Mouse (Mus musculus) hindbrain, embryonic 15.5 days (tissue): Measurements from ENCODE around the gene Gm9999. TPM values are rescaled to one million over a fixed set of nuclear protein-coding genes. Genes with fewer than 3 reads are reported as not detected.

Experiments
- ATAC-seq: fragments of 200-750 bp; cut with Nextera tagmentation; 2 replicates; pipeline ENCODE4 v1.8.0; 2017; ENCODE audit warnings: low read depth, moderate number of reproducible peaks, moderate TSS enrichment; ENCODE audit not compliant: low FRiP score
- H3K27ac ChIP-seq: fragments of 300-500 bp; sonication (generic); replicated peaks from 2 replicates; pipeline ENCODE4 v1.5.1; 2015; ENCODE audit warnings: mild to moderate bottlenecking, inconsistent platforms
- H3K27me3 ChIP-seq: fragments of 300-500 bp; sonication (generic); 2 replicates; pipeline ENCODE4 v1.6.1; 2015; ENCODE audit warnings: control low read depth, inconsistent platforms
- H3K36me3 ChIP-seq: fragments of 300-500 bp; sonication (generic); 2 replicates; pipeline ENCODE4 v1.6.1; 2015; ENCODE audit warnings: control low read depth, inconsistent platforms
- H3K4me1 ChIP-seq: fragments of 300-500 bp; sonication (generic); replicated peaks from 2 replicates; pipeline ENCODE4 v1.6.1; 2015; ENCODE audit warnings: control low read depth, inconsistent platforms
- H3K4me2 ChIP-seq: fragments of 300-500 bp; sonication (generic); 2 replicates; pipeline ENCODE4 v1.6.1; 2015; ENCODE audit warnings: moderate library complexity, mild to moderate bottlenecking, inconsistent platforms
- H3K4me3 ChIP-seq: fragments of 300-500 bp; sonication (generic); 2 replicates; pipeline ENCODE4 v1.5.1; 2015; ENCODE audit warnings: mild to moderate bottlenecking, inconsistent platforms
- H3K9ac ChIP-seq: fragments of 300-500 bp; sonication (generic); 2 replicates; pipeline ENCODE4 v1.6.1; 2015; ENCODE audit warnings: inconsistent platforms
- H3K9me3 ChIP-seq: fragments of 300-500 bp; sonication (generic); 2 replicates; pipeline ENCODE4 v1.6.1; 2016; ENCODE audit warnings: control low read depth, inconsistent platforms
- WGBS: fragments of 180-500 bp; shearing (Covaris S2); methylation state at CpG from one replicate; pipeline ENCODE4 v1.1.7; 2015; 5-methylcytosine and 5-hydroxymethylcytosine counted together
- polyA plus RNA-seq: library from polyadenylated mRNA; unstranded; fragments of >200 nt; fragmentation: Nextera tagmentation; extraction: Ambion mirVana; gene quantifications from 2 replicates; pipeline ENCODE4 v1.2.1, GENCODE M21; 2015

Gene Gm9999
- polyA plus RNA-seq, 1 experiment from 2014 or later = not detected

GRCm38 (mm10) chr7:47001125-47001899 is 17.9 kb downstream of the Gm9999 start:
- no peaks in the 10 kb centered on the region for H3K27me3 ChIP-seq
- WGBS = 78% methylated on average over 5 of the region's 5 CpGs
- H3K4me2 ChIP-seq = no peak overlapping the region
- no peak overlapping the region for H3K4me3 ChIP-seq
- H3K4me1 ChIP-seq = peaks cover 54% of the 10 kb centered on the region
- H3K9me3 ChIP-seq = no peaks in the 10 kb centered on the region
- H3K27ac ChIP-seq = no peak overlapping the region
- no peak overlapping the region for H3K9ac ChIP-seq
- peaks cover 27% of the 10 kb centered on the region for H3K36me3 ChIP-seq
- ATAC-seq = no peak

- no peaks in the 10 kb centered on the region for H3K27me3 ChIP-seq
- H3K9me3 ChIP-seq = no peaks in the 10 kb centered on the region
- H3K9ac ChIP-seq = no peak overlapping the region
- peaks cover 22% of the 10 kb centered on the region for H3K36me3 ChIP-seq
- H3K4me3 ChIP-seq = no peak overlapping the region
- H3K27ac ChIP-seq = no peak overlapping the region
- no peak for ATAC-seq
- H3K4me1 ChIP-seq = peaks cover 59% of the 10 kb centered on the region
- H3K4me2 ChIP-seq = no peak overlapping the region
- 59% methylated on average over 4 of the region's 4 CpGs for WGBS
These were observed 18.5 kb downstream of the Gm9999 start for GRCm38 (mm10) chr7:47001900-47002275.

- no peaks in the 10 kb centered on the region for H3K27me3 ChIP-seq
- H3K27ac ChIP-seq = no peak overlapping the region
- no peak for ATAC-seq
- H3K4me1 ChIP-seq = peaks cover 67% of the 10 kb centered on the region
- H3K36me3 ChIP-seq = peaks cover 7% of the 10 kb centered on the region
- no peak overlapping the region for H3K4me3 ChIP-seq
- no peak overlapping the region for H3K4me2 ChIP-seq
- H3K9me3 ChIP-seq = no peaks in the 10 kb centered on the region
- no peak overlapping the region for H3K9ac ChIP-seq
- WGBS = 19% methylated on average over 3 of the region's 3 CpGs
These were observed 20.2 kb downstream of the Gm9999 start for GRCm38 (mm10) chr7:47003411-47004115.

- 25% methylated on average over 21 of the region's 21 CpGs for WGBS
- Histone ChIP-seq H3K4me2 (peak overlapping the region; percentile 95), H3K9me3 (no peaks in the 10 kb centered on the region), H3K36me3 (no peaks in the 10 kb centered on the region), H3K27ac (peak overlapping the region; percentile 92), H3K4me3 (peak overlapping the region; percentile 94), H3K27me3 (no peaks in the 10 kb centered on the region), H3K4me1 (peaks cover 62% of the 10 kb centered on the region), H3K9ac (peak overlapping the region; percentile 77)
- ATAC-seq = no peak; the same call in 1 of the 2 replicates
These were observed 23.9 kb downstream of the Gm9999 start for GRCm38 (mm10) chr7:47007109-47007780.

GRCm38 (mm10) chr7:47007818-47008167 is 24.4 kb downstream of the Gm9999 start:
- peaks cover 57% of the 10 kb centered on the region for H3K4me1 ChIP-seq
- peak overlapping the region; percentile 77 for H3K9ac ChIP-seq
- WGBS = under 1% methylated on average over 25 of the region's 25 CpGs
- peak overlapping the region; percentile 92 for H3K27ac ChIP-seq
- no peaks in the 10 kb centered on the region for H3K27me3 ChIP-seq
- peak overlapping the region; percentile 94 for H3K4me3 ChIP-seq
- no peaks in the 10 kb centered on the region for H3K36me3 ChIP-seq
- H3K4me2 ChIP-seq = peak overlapping the region; percentile 95
- peak; percentile 66 for ATAC-seq
- no peaks in the 10 kb centered on the region for H3K9me3 ChIP-seq

- Histone ChIP-seq H3K27me3 (no peaks in the 10 kb centered on the region), H3K36me3 (no peaks in the 10 kb centered on the region), H3K27ac (peak within 1 kb of the TSS; percentile 92), H3K4me2 (peak within 1 kb of the TSS; percentile 95), H3K9me3 (no peaks in the 10 kb centered on the region), H3K4me3 (peak within 1 kb of the TSS; percentile 94), H3K4me1 (peaks cover 51% of the 10 kb centered on the region), H3K9ac (peak within 1 kb of the TSS; percentile 77)
- 1% methylated on average over 57 of the region's 57 CpGs for WGBS
- peak; percentile 97 for ATAC-seq
These were observed 25.0 kb downstream of the Gm9999 start, which contains the start of gene Spty2d1 for GRCm38 (mm10) chr7:47008168-47008993. Spty2d1 (minus strand) TSS chr7:47008411.

- H3K9me3 ChIP-seq = no peaks in the 10 kb centered on the region
- H3K4me2 ChIP-seq = no peak overlapping the region
- H3K27ac ChIP-seq = no peak overlapping the region
- H3K9ac ChIP-seq = no peak overlapping the region
- 43% methylated on average over 9 of the region's 9 CpGs for WGBS
- H3K36me3 ChIP-seq = no peaks in the 10 kb centered on the region
- no peak overlapping the region for H3K4me3 ChIP-seq
- H3K27me3 ChIP-seq = no peaks in the 10 kb centered on the region
- no peak for ATAC-seq
- peaks cover 22% of the 10 kb centered on the region for H3K4me1 ChIP-seq
These were observed 29.9 kb downstream of the Gm9999 start for GRCm38 (mm10) chr7:47013131-47013767.

- Histone ChIP-seq H3K9me3 (no peaks in the 10 kb centered on the region), H3K4me1 (peaks cover 13% of the 10 kb centered on the region), H3K27me3 (no peaks in the 10 kb centered on the region), H3K4me2 (no peak overlapping the region), H3K9ac (no peak overlapping the region), H3K4me3 (no peak overlapping the region), H3K36me3 (no peaks in the 10 kb centered on the region), H3K27ac (peak overlapping the region; percentile 25; the same call in 1 of the 2 replicates)
- ATAC-seq = no peak
- 53% methylated on average over 11 of the region's 11 CpGs for WGBS
These were observed 31.4 kb downstream of the Gm9999 start for GRCm38 (mm10) chr7:47014564-47015389.

- H3K4me1 ChIP-seq = peaks cover 9% of the 10 kb centered on the region; the same call in 1 of the 2 replicates
- H3K36me3 ChIP-seq = no peaks in the 10 kb centered on the region
- H3K9ac ChIP-seq = 0 out of 2 replicates have a peak overlapping the region, but pooled peaks have one; percentile 19
- H3K9me3 ChIP-seq = no peaks in the 10 kb centered on the region
- WGBS = 12% methylated on average over 6 of the region's 6 CpGs
- peak overlapping the region; percentile 58 for H3K4me2 ChIP-seq
- H3K27ac ChIP-seq = peak overlapping the region; percentile 25; the same call in 1 of the 2 replicates
- peak overlapping the region; percentile 28 for H3K4me3 ChIP-seq
- peak; percentile 94 for ATAC-seq
- no peaks in the 10 kb centered on the region for H3K27me3 ChIP-seq
These were observed 32.1 kb downstream of the Gm9999 start for GRCm38 (mm10) chr7:47015390-47016065.

GRCm38 (mm10) chr7:47016602-47017001 is 33.2 kb downstream of the Gm9999 start:
- Histone ChIP-seq H3K27me3 (no peaks in the 10 kb centered on the region), H3K36me3 (no peaks in the 10 kb centered on the region), H3K9me3 (no peaks in the 10 kb centered on the region), H3K9ac (no peak overlapping the region), H3K4me2 (no peak overlapping the region), H3K4me1 (peaks cover 6% of the 10 kb centered on the region; the same call in 1 of the 2 replicates), H3K27ac (no peak overlapping the region), H3K4me3 (no peak overlapping the region)
- 90% methylated on average over 3 of the region's 3 CpGs for WGBS
- no peak for ATAC-seq
